In the genomic region with DNA sequence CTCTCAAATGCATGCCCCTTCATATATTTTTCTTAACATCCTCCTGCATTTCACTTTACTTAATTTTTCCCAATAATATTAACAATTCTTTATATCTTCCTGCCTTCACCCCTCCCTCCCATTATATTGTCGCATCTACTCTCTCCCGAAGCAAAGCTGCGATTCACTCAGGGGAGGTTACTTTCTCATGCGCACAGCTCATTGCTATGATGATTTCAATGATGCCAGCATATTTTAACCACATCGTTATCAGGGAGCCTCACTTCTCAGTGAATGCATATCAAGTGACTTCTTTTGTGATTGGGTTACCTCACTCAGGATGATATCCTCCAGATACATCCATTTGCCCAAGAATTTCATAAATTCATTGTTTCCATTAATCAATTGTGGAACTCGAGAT, we compare ENCODE assay signal across 10 mouse cellular contexts.
DNase-seq lines count a peak whose midpoint lies in the region; ATAC-seq and TF ChIP-seq lines count a peak whose summit lies in the region.
"Had no signal": no experiment of that assay in that cellular context is flagged by ENCODE, and none has a peak within 500 bp of the region (broad histone marks: within the 10 kb centered on the region; RNA-seq: fewer than 3 reads in every experiment).

No protein-coding gene starts in this region.

- no peak for TF ChIP-seq CTCF in midbrain, postnatal 0 days (IDR thresholded peaks at IDR 0.05)

- intact Hi-C loops in left cerebral cortex, postnatal 4 days (cut with DNase I), result loop anchor here (5.0 to 10.0 kb wide), 2 partner anchors 56 to 618 kb away; no protein-coding TSS in a partner anchor

- peak; percentile 17 for DNase-seq in left cerebral cortex, adult 11 months (ENCODE audit: low spot score)
- no peak for DNase-seq in left cerebral cortex, postnatal 4 days
- DNase-seq in forebrain, embryonic 10.5 days (ENCODE audit: extremely low spot score, low spot score), result no peak
- peak; percentile 28 for DNase-seq in hindbrain, embryonic 11.5 days (ENCODE audit: low spot score)
- DNase-seq in midbrain, postnatal 0 days (ENCODE audit: low spot score), result peak; percentile 73
- DNase-seq in thymus, postnatal 25 days, result no peak
- no peak for DNase-seq in urinary bladder, postnatal 10 days (ENCODE audit: low spot score)
- DNase-seq: adrenal gland, postnatal 14 days; lung, postnatal 4 days; spleen, adult 18-20 months had no signal

- H3K36me3 ChIP-seq in forebrain, embryonic 10.5 days (replicated peaks), result no peaks in the 10 kb centered on the region
- no peaks in the 10 kb centered on the region for H3K36me3 ChIP-seq in hindbrain, embryonic 11.5 days (ENCODE audit: control insufficient read depth, insufficient read depth, low read length)
- H3K36me3 ChIP-seq in midbrain, postnatal 0 days (ENCODE audit: insufficient read depth, low read length), result no peaks in the 10 kb centered on the region

- H3K4me1 ChIP-seq in forebrain, embryonic 10.5 days, result peaks cover 10% of the 10 kb centered on the region; the same call in 1 of the 2 replicates
- H3K4me1 ChIP-seq in hindbrain, embryonic 11.5 days (replicated peaks; ENCODE audit: control insufficient read depth, insufficient read depth, low read length), result no peaks in the 10 kb centered on the region
- H3K4me1 ChIP-seq in midbrain, postnatal 0 days (ENCODE audit: insufficient read depth, low read length), result no peaks in the 10 kb centered on the region

- peak; percentile 71 for ATAC-seq in hindbrain, embryonic 11.5 days (ENCODE audit: low FRiP score)
- ATAC-seq in midbrain, postnatal 0 days (ENCODE audit: low FRiP score), result peak; percentile 78

- peak overlapping the region; percentile 31; the same call in 1 of the 2 replicates for H3K9ac ChIP-seq in hindbrain, embryonic 11.5 days (ENCODE audit: low read depth, low read length)
- peak overlapping the region; percentile 64 for H3K9ac ChIP-seq in midbrain, postnatal 0 days (replicated peaks; ENCODE audit: low read length, poor library complexity, severe bottlenecking)

- peak overlapping the region; percentile 26 for H3K4me2 ChIP-seq in hindbrain, embryonic 11.5 days (replicated peaks; ENCODE audit: low read depth, low read length)
- peak overlapping the region; percentile 56 for H3K4me2 ChIP-seq in midbrain, postnatal 0 days (ENCODE audit: low read depth, low read length, poor library complexity, severe bottlenecking)

- 0 out of 2 replicates have a peak overlapping the region, but pooled peaks have one; percentile 46 for H3K27ac ChIP-seq in forebrain, embryonic 10.5 days
- H3K27ac ChIP-seq in hindbrain, embryonic 11.5 days (ENCODE audit: low read depth, low read length), result peak overlapping the region; percentile 84
- H3K27ac ChIP-seq in midbrain, postnatal 0 days (ENCODE audit: low read depth, low read length), result peak overlapping the region; percentile 94

- H3K9me3 ChIP-seq in forebrain, embryonic 10.5 days, result no peaks in the 10 kb centered on the region
- no peaks in the 10 kb centered on the region for H3K9me3 ChIP-seq in hindbrain, embryonic 11.5 days (ENCODE audit: control insufficient read depth, low read length)
- no peaks in the 10 kb centered on the region for H3K9me3 ChIP-seq in midbrain, postnatal 0 days (ENCODE audit: low read length)

- no peak overlapping the region for H3K4me3 ChIP-seq in forebrain, embryonic 10.5 days
- H3K4me3 ChIP-seq in hindbrain, embryonic 11.5 days (ENCODE audit: low read depth, low read length), result no peak overlapping the region
- peak overlapping the region; percentile 32; the same call in 1 of the 2 replicates for H3K4me3 ChIP-seq in midbrain, postnatal 0 days (ENCODE audit: low read depth, low read length)

- H3K27me3 ChIP-seq in forebrain, embryonic 10.5 days (ENCODE audit: poor library complexity, severe bottlenecking), result no peaks in the 10 kb centered on the region
- no peaks in the 10 kb centered on the region for H3K27me3 ChIP-seq in hindbrain, embryonic 11.5 days (ENCODE audit: control insufficient read depth, insufficient read depth, low read length)
- no peaks in the 10 kb centered on the region for H3K27me3 ChIP-seq in midbrain, postnatal 0 days (ENCODE audit: insufficient read depth, low read length)

- WGBS in forebrain, embryonic 10.5 days, result 89% methylated on average over 6 of the region's 6 CpGs
- WGBS in hindbrain, embryonic 11.5 days, result 59% methylated on average over 6 of the region's 6 CpGs
- 22% methylated on average over 6 of the region's 6 CpGs for WGBS in midbrain, postnatal 0 days

Comparison
In these comparisons a context has a peak if more than half of its experiments do, and no peak if none do; other contexts are left out.
1. DNase-seq: peak in left cerebral cortex, adult 11 months (single experiment), hindbrain, embryonic 11.5 days (single experiment) and midbrain, postnatal 0 days (single experiment); none in left cerebral cortex, postnatal 4 days (single experiment), forebrain, embryonic 10.5 days (single experiment), thymus, postnatal 25 days (single experiment) and urinary bladder, postnatal 10 days (single experiment).
2. Peak in every context shown above with its lines, with median percentiles within 50 percentile points of each other: H3K27ac ChIP-seq.